Mouse (Mus musculus) CH12.LX (cell line): ENCODE data around the gene Lnx1.

Source experiments
- CHD2 ChIP-seq: IDR thresholded peaks from 2 replicates; pipeline ENCODE4 v1.6.1; 2011; ENCODE audit warnings: low read length, improper control_type of control experiment
- CTCF ChIP-seq, 2 experiments: IDR thresholded peaks in 1 of 2; conservative IDR thresholded peaks in 1 of 2; 2 replicates each; pipeline ENCODE4 v1.5.1; 2011 to 2012; ENCODE audit warnings: low read depth in 2 of 2, low read length in 2 of 2, improper control_type of control experiment in 1 of 2, inconsistent platforms in 1 of 2, mild to moderate bottlenecking in 1 of 2, moderate library complexity in 1 of 2
- UBTF ChIP-seq: IDR thresholded peaks from 2 replicates; pipeline ENCODE4 v1.6.1; 2012; ENCODE audit warnings: low read depth, mild to moderate bottlenecking, inconsistent platforms, low read length, improper control_type of control experiment, moderate library complexity
- ZC3H11A ChIP-seq: IDR thresholded peaks from 2 replicates; pipeline ENCODE4 v1.6.1; 2012; ENCODE audit warnings: low read depth, mild to moderate bottlenecking, inconsistent platforms, low read length, improper control_type of control experiment

DNA sequence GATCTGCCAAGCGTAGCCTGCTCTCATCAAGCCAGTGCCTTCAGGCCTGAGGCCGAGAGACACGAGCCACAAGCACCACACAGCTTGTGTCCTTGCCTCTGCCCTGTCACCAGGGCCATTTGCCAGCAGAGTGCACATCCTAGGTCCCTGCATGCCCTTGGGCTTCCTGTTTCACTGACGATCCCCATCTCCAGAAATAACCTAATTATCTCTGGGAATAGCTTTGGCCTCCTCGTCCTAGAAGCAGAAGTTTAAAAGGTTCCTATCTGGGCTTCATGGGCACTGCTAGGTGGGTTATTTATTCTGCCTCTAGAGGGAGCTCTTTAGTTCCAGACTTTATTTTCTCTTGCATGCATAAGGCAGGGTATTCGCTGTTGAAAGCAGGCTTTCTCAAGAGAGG is 61.7 kb downstream of the Lnx1 start:
- no peak for TF ChIP-seq ZC3H11A
- TF ChIP-seq UBTF, result no peak
- peak; percentile 58 to 69 for TF ChIP-seq CTCF (conservative IDR thresholded peaks at IDR 0.05 in 1 of 2, IDR thresholded peaks at IDR 0.05 in 1 of 2; ENCODE audit: low read depth in 2 of 2, low read length in 2 of 2)
- no peak for TF ChIP-seq CHD2
